Mouse (Mus musculus): Measurements from ENCODE around the gene Pard6b. TPM values are rescaled to one million over a fixed set of nuclear protein-coding genes. Genes with fewer than 3 reads are reported as not detected.

Pard6b gene
- total and polyA plus RNA-seq, 3 experiments, result 3.9 to 7.6 TPM; not detected in 1

DNA sequence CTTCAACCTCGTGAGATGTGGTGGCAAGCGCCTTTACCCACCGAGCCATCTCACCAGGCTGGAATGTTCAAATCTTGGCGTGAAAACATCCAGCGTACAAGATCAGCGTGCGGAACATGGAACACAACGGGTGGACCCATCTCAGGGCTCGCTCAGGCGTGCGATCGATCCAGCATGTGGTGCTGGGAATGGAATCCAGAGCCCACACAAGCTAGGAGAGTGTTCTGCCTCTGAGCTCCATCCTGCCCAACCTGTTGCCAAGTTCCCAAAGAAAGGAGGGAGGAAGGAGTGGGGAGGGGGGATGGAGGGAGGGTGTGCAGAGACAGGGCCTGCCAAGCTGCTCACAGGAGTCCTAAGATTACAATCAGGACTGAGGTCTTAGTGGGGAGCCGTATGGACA lies 35.4 kb upstream of the Pard6b start:
- no peaks in the 10 kb centered on the region for H3K36me3 ChIP-seq (ENCODE audit: control insufficient read depth in 1 of 2, insufficient read depth in 2 of 2, low read length in 2 of 2)
- no peaks in the 10 kb centered on the region for H3K9me3 ChIP-seq (replicated peaks; ENCODE audit: insufficient read depth, low read length)
- no peak for DNase-seq (ENCODE audit: low read depth, low spot score)
- TF ChIP-seq MAX (IDR thresholded peaks at IDR 0.05; ENCODE audit: low read length) (no peak), POLR2AphosphoS5 (IDR thresholded peaks at IDR 0.05; ENCODE audit: borderline replicate concordance, low read depth, low read length) (no peak), JUND (IDR thresholded peaks at IDR 0.05; ENCODE audit: low read depth, low read length) (no peak), ZKSCAN1 (IDR thresholded peaks at IDR 0.05; ENCODE audit: low read depth, low read length) (no peak), TBP (IDR thresholded peaks at IDR 0.05; ENCODE audit: low read depth, low read length) (no peak), MYC (IDR thresholded peaks at IDR 0.05; ENCODE audit: low read depth, low read length) (no peak)
- H3K4me3 ChIP-seq (ENCODE audit: control insufficient read depth in 1 of 2, insufficient read depth in 1 of 2, low read depth in 2 of 2, low read length in 2 of 2), result no peak overlapping the region
- no peaks in the 10 kb centered on the region for H3K79me2 ChIP-seq (ENCODE audit: control insufficient read depth, insufficient read depth, low read length, poor library complexity)
- H3K9ac ChIP-seq (ENCODE audit: control insufficient read depth, low read depth, low read length, poor library complexity, severe bottlenecking), result no peak overlapping the region
- H3K4me1 ChIP-seq (ENCODE audit: control insufficient read depth in 1 of 2, insufficient read depth in 2 of 2, low read length in 2 of 2), result no peaks in the 10 kb centered on the region
- peaks cover 0 to 4% of the 10 kb centered on the region in 2 experiments; a peak in 2 of 4 replicates for H3K27me3 ChIP-seq (ENCODE audit: control insufficient read depth in 1 of 2, insufficient read depth in 2 of 2, low read length in 2 of 2)
- H3K27ac ChIP-seq (ENCODE audit: control insufficient read depth, low read depth, low read length), result no peak overlapping the region

DNA sequence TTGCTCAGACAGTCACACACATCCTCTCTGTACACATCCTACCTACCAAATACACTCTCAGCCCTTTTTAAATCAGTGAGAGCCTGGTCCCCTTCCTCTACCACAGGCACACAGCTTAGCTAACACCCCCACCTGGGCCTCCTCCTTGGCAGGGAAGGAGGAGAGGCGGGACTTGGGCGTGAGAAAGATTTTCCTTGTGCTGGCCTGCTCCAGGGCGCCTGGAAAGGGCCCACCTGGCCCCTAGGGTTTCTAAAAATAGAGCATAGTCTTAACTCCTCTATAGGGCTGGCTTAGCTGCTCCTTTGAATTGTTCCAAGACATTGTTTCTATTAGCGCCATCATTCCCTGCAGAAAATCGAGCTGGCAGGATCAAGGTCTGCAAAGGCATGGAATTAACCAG lies 35.0 kb upstream of the Pard6b start:
- Histone ChIP-seq H3K27me3 (ENCODE audit: control insufficient read depth in 1 of 2, insufficient read depth in 2 of 2, low read length in 2 of 2) (peaks cover 0 to 8% of the 10 kb centered on the region in 2 experiments; a peak in 2 of 4 replicates), H3K4me1 (ENCODE audit: control insufficient read depth in 1 of 2, insufficient read depth in 2 of 2, low read length in 2 of 2) (no peaks in the 10 kb centered on the region)
- TF ChIP-seq GATA1 (IDR thresholded peaks at IDR 0.05; ENCODE audit: low read depth, low read length), result no peak
- TF ChIP-seq MXI1 (IDR thresholded peaks at IDR 0.05; ENCODE audit: low read depth, low read length), result no peak
- TF ChIP-seq MEF2A (IDR thresholded peaks at IDR 0.05; ENCODE audit: extremely low read depth, insufficient replicate concordance, low read depth, low read length, poor library complexity, severe bottlenecking), result no peak
- TF ChIP-seq TBP (IDR thresholded peaks at IDR 0.05; ENCODE audit: low read depth, low read length), result no peak
- TF ChIP-seq GABPA (IDR thresholded peaks at IDR 0.05; ENCODE audit: low read depth, low read length), result no peak
- TF ChIP-seq UBTF (IDR thresholded peaks at IDR 0.05; ENCODE audit: borderline replicate concordance, insufficient read depth, low read depth, low read length), result no peak
- TF ChIP-seq ZNF384 (IDR thresholded peaks at IDR 0.05; ENCODE audit: low read depth, low read length), result no peak
- TF ChIP-seq CHD1 (IDR thresholded peaks at IDR 0.05; ENCODE audit: low read depth, low read length), result no peak
- TF ChIP-seq MYB (IDR thresholded peaks at IDR 0.05; ENCODE audit: low read depth, low read length), result no peak
- TF ChIP-seq ZMIZ1 (IDR thresholded peaks at IDR 0.05; ENCODE audit: low read depth, low read length), result no peak
- no peak for TF ChIP-seq TAL1 (IDR thresholded peaks at IDR 0.05; ENCODE audit: low read length)
- no peak for TF ChIP-seq ETS1 (IDR thresholded peaks at IDR 0.05; ENCODE audit: low read depth, low read length)
- no peak for TF ChIP-seq EP300 (IDR thresholded peaks at IDR 0.05; ENCODE audit: low read depth in 1 of 2, low read length in 2 of 2)
- no peak for TF ChIP-seq KAT2A (conservative IDR thresholded peaks at IDR 0.05; ENCODE audit: low read depth, low read length)
- TF ChIP-seq RAD21 (IDR thresholded peaks at IDR 0.05; ENCODE audit: low read depth, low read length), result no peak
- no peak for TF ChIP-seq SMC3 (IDR thresholded peaks at IDR 0.05; ENCODE audit: low read depth, low read length)
- no peak for TF ChIP-seq POLR2AphosphoS5 (IDR thresholded peaks at IDR 0.05; ENCODE audit: borderline replicate concordance, low read depth, low read length)
- TF ChIP-seq USF2 (IDR thresholded peaks at IDR 0.05; ENCODE audit: borderline replicate concordance in 1 of 2, insufficient read depth in 1 of 2, low read depth in 1 of 2, low read length in 2 of 2), result no peak
- no peak for TF ChIP-seq SIN3A (IDR thresholded peaks at IDR 0.05; ENCODE audit: low read length)
- TF ChIP-seq USF1 (IDR thresholded peaks at IDR 0.05; ENCODE audit: low read depth, low read length), result no peak

More for the DNA sequence above, 35.0 kb upstream of the Pard6b start:
- Histone ChIP-seq H3K27ac (ENCODE audit: control insufficient read depth, low read depth, low read length) (no peak overlapping the region), H3K36me3 (ENCODE audit: control insufficient read depth in 1 of 2, insufficient read depth in 2 of 2, low read length in 2 of 2) (no peaks in the 10 kb centered on the region), H3K9me3 (replicated peaks; ENCODE audit: insufficient read depth, low read length) (no peaks in the 10 kb centered on the region), H3K79me2 (ENCODE audit: control insufficient read depth, insufficient read depth, low read length, poor library complexity) (no peaks in the 10 kb centered on the region), H3K4me3 (ENCODE audit: control insufficient read depth in 1 of 2, insufficient read depth in 1 of 2, low read depth in 2 of 2, low read length in 2 of 2) (no peak overlapping the region), H3K9ac (ENCODE audit: control insufficient read depth, low read depth, low read length, poor library complexity, severe bottlenecking) (no peak overlapping the region)
- no peak for DNase-seq (ENCODE audit: low read depth, low spot score)

Data from MEL (cell line).